Mouse (Mus musculus) thymus, adult 2 months (tissue): ENCODE data around the gene Smg9. TPM values are rescaled to one million over a fixed set of nuclear protein-coding genes. Genes with fewer than 3 reads are reported as not detected.
"Not testable (repeated sequence)": the region's sequence is repeated elsewhere in the genome, so short reads cannot be mapped to it uniquely, and the experiment has no call there.

Experiments used
- DNase-seq: peaks from one replicate; pipeline ENCODE4 v3.0.0; 2021
- H3K27ac ChIP-seq: fragments of 200-500 bp; 2 replicates; pipeline ENCODE4 v1.5.1; 2012; ENCODE audit warnings: low read length, control low read depth; ENCODE audit not compliant: control insufficient read depth, insufficient read depth
- H3K27me3 ChIP-seq: fragments of 200-500 bp; 2 replicates; pipeline ENCODE4 v1.6.1; 2012; ENCODE audit warnings: mild to moderate bottlenecking, low read length, moderate library complexity, mixed read lengths; ENCODE audit not compliant: control insufficient read depth, insufficient read depth
- H3K36me3 ChIP-seq: fragments of 200-500 bp; 2 replicates; pipeline ENCODE4 v1.6.1; 2012; ENCODE audit warnings: mild to moderate bottlenecking, low read length, moderate library complexity; ENCODE audit not compliant: control insufficient read depth, insufficient read depth
- H3K4me1 ChIP-seq: fragments of 200-500 bp; replicated peaks from 2 replicates; pipeline ENCODE4 v1.6.1; 2012; ENCODE audit warnings: low read length; ENCODE audit not compliant: control insufficient read depth, insufficient read depth
- H3K4me3 ChIP-seq: fragments of 200-500 bp; 2 replicates; pipeline ENCODE4 v1.5.1; 2012; ENCODE audit warnings: mild to moderate bottlenecking, low read length, control low read depth, moderate library complexity; ENCODE audit not compliant: control insufficient read depth, insufficient read depth
- CTCF ChIP-seq: fragments of 200-500 bp; IDR thresholded peaks from 2 replicates; pipeline ENCODE4 v1.5.1; 2012; ENCODE audit warnings: mild to moderate bottlenecking, control low read depth, low read length, moderate library complexity, borderline replicate concordance; ENCODE audit not compliant: control insufficient read depth, poor library complexity, insufficient read depth; ENCODE audit errors: extremely low read depth
- POLR2A ChIP-seq: fragments of 200-500 bp; IDR thresholded peaks from 2 replicates; pipeline ENCODE4 v1.6.1; 2012; ENCODE audit warnings: mild to moderate bottlenecking, low read length, control low read depth, moderate library complexity; ENCODE audit not compliant: control insufficient read depth, poor library complexity, insufficient read depth; ENCODE audit errors: extremely low read depth
- WGBS: fragments of 180-500 bp; shearing (Covaris S2); methylation state at CpG from one replicate; pipeline ENCODE4 v1.1.7; 2018; 5-methylcytosine and 5-hydroxymethylcytosine counted together
- polyA plus RNA-seq: library from polyadenylated mRNA; depleted of rRNA; stranded (reverse); fragments of >200 nt; gene quantifications from 2 replicates; pipeline ENCODE4 v1.2.3, GENCODE M21; 2012

Gene Smg9
- polyA plus RNA-seq, 1 experiment = 168 TPM

GRCm38 (mm10) chr7:24394475-24395161, 4.8 kb upstream of the Smg9 start:
- peak; percentile 64 for DNase-seq
- 20% methylated on average over 15 of the region's 15 CpGs for WGBS
- Histone ChIP-seq H3K4me1 (peaks cover 27% of the 10 kb centered on the region), H3K27me3 (no peaks in the 10 kb centered on the region), H3K4me3 (no peak overlapping the region), H3K36me3 (no peaks in the 10 kb centered on the region), H3K27ac (peak overlapping the region; percentile 93)
- no peak for TF ChIP-seq CTCF
- TF ChIP-seq POLR2A = no peak

- TF ChIP-seq CTCF = no peak
- no peak for TF ChIP-seq POLR2A
These were observed 2.6 kb upstream of the Smg9 start for GRCm38 (mm10) chr7:24396832-24397231.

DNA sequence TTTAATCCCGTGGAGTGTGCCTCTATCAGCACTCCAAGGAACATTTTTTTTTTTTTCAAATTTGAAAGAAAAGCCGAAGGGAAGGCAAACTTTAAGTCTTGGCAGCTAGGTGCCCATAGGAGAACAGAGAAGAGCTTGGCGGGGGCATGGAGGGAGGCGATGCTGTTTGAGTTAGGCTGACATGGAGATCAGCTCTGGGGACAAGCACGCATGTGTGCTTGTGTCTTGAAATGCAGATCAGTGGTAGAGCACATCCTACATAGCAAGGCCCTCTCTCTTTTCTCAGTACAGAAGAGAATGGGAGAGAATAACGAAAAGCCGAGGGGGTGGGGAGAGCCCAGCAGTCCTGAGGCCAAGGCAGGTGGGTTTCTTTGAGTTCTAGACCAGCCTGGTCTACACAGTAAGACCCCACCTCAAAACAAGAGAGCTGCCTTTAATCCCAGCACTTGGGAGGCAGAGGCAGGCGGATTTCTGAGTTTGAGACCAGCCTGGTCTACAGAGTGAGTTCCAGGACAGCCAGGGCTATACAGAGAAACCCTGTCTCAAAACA, 980 bp upstream of the Smg9 start:
- Histone ChIP-seq H3K4me3 (no peak overlapping the region), H3K27me3 (no peaks in the 10 kb centered on the region), H3K4me1 (peaks cover 37% of the 10 kb centered on the region), H3K36me3 (peaks cover 3% of the 10 kb centered on the region; the same call in 1 of the 2 replicates), H3K27ac (no peak overlapping the region)
- no peak for DNase-seq
- TF ChIP-seq POLR2A (no peak), CTCF (no peak)
- WGBS = 95% methylated on average over 8 of the region's 8 CpGs

More at GRCm38 (mm10) chr7:24396832-24397231, 2.6 kb upstream of the Smg9 start:
- 70% methylated on average over 11 of the region's 11 CpGs for WGBS
- DNase-seq = no peak
- Histone ChIP-seq H3K36me3 (no peaks in the 10 kb centered on the region), H3K27me3 (no peaks in the 10 kb centered on the region), H3K27ac (no peak overlapping the region), H3K4me3 (no peak overlapping the region), H3K4me1 (peaks cover 40% of the 10 kb centered on the region)

- Histone ChIP-seq H3K4me1 (peaks cover 23% of the 10 kb centered on the region), H3K27me3 (no peaks in the 10 kb centered on the region), H3K4me3 (peak overlapping the region; percentile 55), H3K27ac (no peak overlapping the region), H3K36me3 (peaks cover 15% of the 10 kb centered on the region)
- TF ChIP-seq CTCF (no peak), POLR2A (no peak)
- DNase-seq = no peak
- 8% methylated on average over 3 of the region's 3 CpGs for WGBS
These were observed 648 bp downstream of the Smg9 start for GRCm38 (mm10) chr7:24400082-24400452.

GRCm38 (mm10) chr7:24400489-24400888, 1.1 kb downstream of the Smg9 start:
- not testable (repeated sequence) for H3K27ac ChIP-seq, H3K27me3 ChIP-seq, H3K4me3 ChIP-seq, DNase-seq
- 88% methylated on average over 4 of the region's 4 CpGs for WGBS
- Histone ChIP-seq H3K4me1 (peaks cover 22% of the 10 kb centered on the region), H3K36me3 (peaks cover 17% of the 10 kb centered on the region)

DNA sequence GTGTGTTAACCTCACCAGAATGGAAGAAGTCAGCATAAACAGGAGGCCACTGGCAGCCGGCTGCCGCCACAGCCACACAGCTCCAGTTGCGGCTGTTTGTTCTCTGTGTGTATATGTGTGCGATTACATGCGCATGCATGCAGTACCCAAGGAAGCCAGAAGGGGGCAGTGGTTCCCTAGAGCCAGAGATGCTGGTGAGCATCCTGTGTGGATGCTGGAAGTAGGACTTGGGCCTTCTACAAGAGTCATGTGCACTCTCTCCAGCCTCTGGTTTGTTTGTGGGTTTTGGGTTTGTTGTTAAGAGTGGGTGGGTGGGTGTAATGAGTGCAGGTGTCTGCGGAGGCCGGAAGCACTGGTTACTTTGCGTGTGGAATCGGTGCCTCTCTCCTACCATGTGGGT, 3.4 kb downstream of the Smg9 start:
- peaks cover 18% of the 10 kb centered on the region for H3K4me1 ChIP-seq
- H3K27ac ChIP-seq = no peak overlapping the region
- WGBS = 97% methylated on average over 9 of the region's 9 CpGs
- DNase-seq = no peak
- no peaks in the 10 kb centered on the region for H3K27me3 ChIP-seq
- H3K36me3 ChIP-seq = peaks cover 19% of the 10 kb centered on the region
- TF ChIP-seq POLR2A (no peak), CTCF (peak; percentile 50; the same call in 1 of the 2 replicates)
- no peak overlapping the region for H3K4me3 ChIP-seq

- no peak for DNase-seq
- no peak for TF ChIP-seq POLR2A
- TF ChIP-seq CTCF = no peak
These were observed 6.2 kb downstream of the Smg9 start for GRCm38 (mm10) chr7:24405649-24406048.

More at GRCm38 (mm10) chr7:24405649-24406048, 6.2 kb downstream of the Smg9 start:
- WGBS = 95% methylated on average over 13 of the region's 13 CpGs
- Histone ChIP-seq H3K36me3 (peaks cover 19% of the 10 kb centered on the region), H3K4me3 (no peak overlapping the region), H3K4me1 (peaks cover 12% of the 10 kb centered on the region), H3K27me3 (no peaks in the 10 kb centered on the region), H3K27ac (no peak overlapping the region)
